Mouse (Mus musculus) testis, adult 2 months (tissue): ENCODE results near the gene Umad1.

Experiments
- CTCF ChIP-seq: fragments of 200-500 bp; IDR thresholded peaks from 2 replicates; pipeline ENCODE4 v1.5.1; 2012; ENCODE audit warnings: low read depth, mild to moderate bottlenecking, inconsistent platforms, low read length, moderate library complexity; ENCODE audit not compliant: control insufficient read depth, insufficient read depth, insufficient replicate concordance
- POLR2A ChIP-seq: fragments of 200-500 bp; IDR thresholded peaks from 2 replicates; pipeline ENCODE4 v1.6.1; 2012; ENCODE audit warnings: low read depth, mild to moderate bottlenecking, inconsistent platforms, low read length, moderate library complexity; ENCODE audit not compliant: control insufficient read depth

DNA sequence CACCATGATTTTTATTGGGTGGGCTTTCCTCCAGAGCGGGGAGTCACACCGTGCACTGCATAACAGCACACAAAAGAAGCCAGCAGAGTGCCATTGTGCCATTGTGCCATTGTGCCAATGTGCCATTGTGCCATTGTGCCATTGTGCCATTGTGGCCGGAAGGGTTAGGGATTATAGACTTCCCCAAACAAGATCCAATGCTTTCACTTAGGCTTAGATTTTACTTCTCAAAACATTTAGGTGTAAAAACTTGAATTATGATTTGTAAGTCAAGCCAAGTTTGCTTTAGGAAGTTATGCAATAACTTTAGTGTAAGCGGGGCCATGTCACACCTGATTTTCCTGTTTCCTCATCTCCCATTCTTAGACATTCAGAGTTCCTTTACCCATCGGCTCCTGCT lies 156.7 kb downstream of the Umad1 start:
- TF ChIP-seq POLR2A (no peak), CTCF (no peak)
